Mouse (Mus musculus): Measurements from ENCODE around the gene Med25. TPM values are rescaled to one million over a fixed set of nuclear protein-coding genes. Genes with fewer than 3 reads are reported as not detected.

The Med25 gene
- polyA plus RNA-seq, 1 experiment from 2014 or later = 60.0 TPM

- WGBS = 89% methylated on average over 15 of the region's 15 CpGs
- Histone ChIP-seq H3K27me3 (replicated peaks; ENCODE audit: control insufficient read depth, insufficient read depth, low read length) (no peaks in the 10 kb centered on the region), H3K4me2 (replicated peaks; ENCODE audit: low read depth) (no peak overlapping the region), H3K9ac (ENCODE audit: low read depth, low read length) (no peak overlapping the region), H3K27ac (ENCODE audit: low read depth, low read length) (no peak overlapping the region), H3K36me3 (ENCODE audit: control insufficient read depth, insufficient read depth) (peaks cover 91% of the 10 kb centered on the region), H3K4me3 (ENCODE audit: low read depth, low read length) (no peak overlapping the region), H3K4me1 (replicated peaks; ENCODE audit: control insufficient read depth, insufficient read depth, low read length) (no peaks in the 10 kb centered on the region), H3K9me3 (ENCODE audit: control insufficient read depth) (no peaks in the 10 kb centered on the region)
- no peak for ATAC-seq
- TF ChIP-seq CTCF (IDR thresholded peaks at IDR 0.05; ENCODE audit: low read depth) = no peak
Observed at GRCm38 (mm10) chr7:44908706-44909476, 16.4 kb upstream of the Med25 start.

DNA sequence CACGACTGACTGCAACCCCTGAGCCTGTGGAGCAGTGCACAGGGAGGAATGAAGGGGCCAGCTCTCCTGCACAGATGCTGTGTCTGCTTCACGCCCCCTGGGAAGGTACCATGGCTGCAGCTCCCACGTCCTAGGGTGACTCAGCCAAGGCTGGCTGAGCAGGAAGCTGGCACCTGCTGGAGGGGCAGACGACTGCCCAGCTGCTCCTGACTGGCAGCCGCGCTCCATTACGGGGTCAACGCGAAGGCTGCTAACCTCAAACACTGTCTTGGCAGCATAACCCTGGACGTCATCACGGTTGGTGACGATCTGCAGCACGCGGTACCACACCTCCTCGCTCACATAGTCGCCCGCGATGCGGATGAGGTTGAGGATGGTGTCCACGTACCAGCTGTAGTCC is 12.9 kb upstream of the Med25 start:
- no peak overlapping the region for H3K4me2 ChIP-seq (replicated peaks; ENCODE audit: low read depth)
- H3K4me3 ChIP-seq (ENCODE audit: low read depth, low read length) = no peak overlapping the region
- WGBS = 93% methylated on average over 20 of the region's 20 CpGs
- TF ChIP-seq CTCF (IDR thresholded peaks at IDR 0.05; ENCODE audit: low read depth) = no peak
- H3K27ac ChIP-seq (ENCODE audit: low read depth, low read length) = no peak overlapping the region
- no peak overlapping the region for H3K9ac ChIP-seq (ENCODE audit: low read depth, low read length)
- no peaks in the 10 kb centered on the region for H3K9me3 ChIP-seq (ENCODE audit: control insufficient read depth)
- no peak for ATAC-seq
- no peaks in the 10 kb centered on the region for H3K4me1 ChIP-seq (replicated peaks; ENCODE audit: control insufficient read depth, insufficient read depth, low read length)
- peaks cover 80% of the 10 kb centered on the region for H3K36me3 ChIP-seq (ENCODE audit: control insufficient read depth, insufficient read depth)
- H3K27me3 ChIP-seq (replicated peaks; ENCODE audit: control insufficient read depth, insufficient read depth, low read length) = no peaks in the 10 kb centered on the region

GRCm38 (mm10) chr7:44901230-44901722 is 8.8 kb upstream of the Med25 start:
- peak; percentile 58 for TF ChIP-seq CTCF (IDR thresholded peaks at IDR 0.05; ENCODE audit: low read depth)

GRCm38 (mm10) chr7:44900632-44901031 is 8.1 kb upstream of the Med25 start:
- Histone ChIP-seq H3K9me3 (ENCODE audit: control insufficient read depth) (no peaks in the 10 kb centered on the region), H3K36me3 (ENCODE audit: control insufficient read depth, insufficient read depth) (peaks cover 43% of the 10 kb centered on the region), H3K4me2 (replicated peaks; ENCODE audit: low read depth) (no peak overlapping the region), H3K9ac (ENCODE audit: low read depth, low read length) (no peak overlapping the region), H3K4me3 (ENCODE audit: low read depth, low read length) (no peak overlapping the region), H3K4me1 (replicated peaks; ENCODE audit: control insufficient read depth, insufficient read depth, low read length) (no peaks in the 10 kb centered on the region), H3K27ac (ENCODE audit: low read depth, low read length) (no peak overlapping the region), H3K27me3 (replicated peaks; ENCODE audit: control insufficient read depth, insufficient read depth, low read length) (no peaks in the 10 kb centered on the region)
- ATAC-seq = no peak
- TF ChIP-seq CTCF (IDR thresholded peaks at IDR 0.05; ENCODE audit: low read depth) = no peak
- 88% methylated on average over 11 of the region's 11 CpGs for WGBS

More at GRCm38 (mm10) chr7:44901230-44901722, 8.8 kb upstream of the Med25 start:
- H3K4me3 ChIP-seq (ENCODE audit: low read depth, low read length) = peak overlapping the region; percentile 30
- 11% methylated on average over 21 of the region's 21 CpGs for WGBS
- peak; percentile 48 for ATAC-seq
- H3K4me2 ChIP-seq (replicated peaks; ENCODE audit: low read depth) = peak overlapping the region; percentile 65
- H3K9ac ChIP-seq (ENCODE audit: low read depth, low read length) = no peak overlapping the region
- H3K36me3 ChIP-seq (ENCODE audit: control insufficient read depth, insufficient read depth) = peaks cover 50% of the 10 kb centered on the region
- H3K4me1 ChIP-seq (replicated peaks; ENCODE audit: control insufficient read depth, insufficient read depth, low read length) = no peaks in the 10 kb centered on the region
- H3K27ac ChIP-seq (ENCODE audit: low read depth, low read length) = peak overlapping the region; percentile 54
- no peaks in the 10 kb centered on the region for H3K27me3 ChIP-seq (replicated peaks; ENCODE audit: control insufficient read depth, insufficient read depth, low read length)
- no peaks in the 10 kb centered on the region for H3K9me3 ChIP-seq (ENCODE audit: control insufficient read depth)

- no peak overlapping the region for H3K4me3 ChIP-seq (ENCODE audit: low read depth, low read length)
- peak overlapping the region; percentile 51 for H3K4me2 ChIP-seq (replicated peaks; ENCODE audit: low read depth)
- H3K36me3 ChIP-seq (ENCODE audit: control insufficient read depth, insufficient read depth) = peaks cover 23% of the 10 kb centered on the region
- no peaks in the 10 kb centered on the region for H3K4me1 ChIP-seq (replicated peaks; ENCODE audit: control insufficient read depth, insufficient read depth, low read length)
- no peaks in the 10 kb centered on the region for H3K9me3 ChIP-seq (ENCODE audit: control insufficient read depth)
- ATAC-seq = peak; percentile 29; the same call in 1 of the 2 replicates
- WGBS = 27% methylated on average over 19 of the region's 19 CpGs
- H3K27ac ChIP-seq (ENCODE audit: low read depth, low read length) = no peak overlapping the region
- TF ChIP-seq CTCF (IDR thresholded peaks at IDR 0.05; ENCODE audit: low read depth) = peak; percentile 72
- H3K27me3 ChIP-seq (replicated peaks; ENCODE audit: control insufficient read depth, insufficient read depth, low read length) = no peaks in the 10 kb centered on the region
- H3K9ac ChIP-seq (ENCODE audit: low read depth, low read length) = no peak overlapping the region
Observed at GRCm38 (mm10) chr7:44898607-44899006, 6.1 kb upstream of the Med25 start.

- no peak for TF ChIP-seq CTCF (IDR thresholded peaks at IDR 0.05; ENCODE audit: low read depth)
- Histone ChIP-seq H3K4me3 (ENCODE audit: low read depth, low read length) (peak overlapping the region; percentile 49), H3K4me2 (replicated peaks; ENCODE audit: low read depth) (peak overlapping the region; percentile 86), H3K4me1 (replicated peaks; ENCODE audit: control insufficient read depth, insufficient read depth, low read length) (no peaks in the 10 kb centered on the region), H3K9me3 (ENCODE audit: control insufficient read depth) (no peaks in the 10 kb centered on the region), H3K27ac (ENCODE audit: low read depth, low read length) (0 out of 2 replicates have a peak overlapping the region, but pooled peaks have one; percentile 16), H3K27me3 (replicated peaks; ENCODE audit: control insufficient read depth, insufficient read depth, low read length) (no peaks in the 10 kb centered on the region), H3K36me3 (ENCODE audit: control insufficient read depth, insufficient read depth) (peaks cover 17% of the 10 kb centered on the region), H3K9ac (ENCODE audit: low read depth, low read length) (peak overlapping the region; percentile 61)
- ATAC-seq = no peak
- 38% methylated on average over 10 of the region's 10 CpGs for WGBS
Observed at GRCm38 (mm10) chr7:44896499-44896898, 4.0 kb upstream of the Med25 start.
